Mouse (Mus musculus): ENCODE measurements around the gene Acmsd.

DNA sequence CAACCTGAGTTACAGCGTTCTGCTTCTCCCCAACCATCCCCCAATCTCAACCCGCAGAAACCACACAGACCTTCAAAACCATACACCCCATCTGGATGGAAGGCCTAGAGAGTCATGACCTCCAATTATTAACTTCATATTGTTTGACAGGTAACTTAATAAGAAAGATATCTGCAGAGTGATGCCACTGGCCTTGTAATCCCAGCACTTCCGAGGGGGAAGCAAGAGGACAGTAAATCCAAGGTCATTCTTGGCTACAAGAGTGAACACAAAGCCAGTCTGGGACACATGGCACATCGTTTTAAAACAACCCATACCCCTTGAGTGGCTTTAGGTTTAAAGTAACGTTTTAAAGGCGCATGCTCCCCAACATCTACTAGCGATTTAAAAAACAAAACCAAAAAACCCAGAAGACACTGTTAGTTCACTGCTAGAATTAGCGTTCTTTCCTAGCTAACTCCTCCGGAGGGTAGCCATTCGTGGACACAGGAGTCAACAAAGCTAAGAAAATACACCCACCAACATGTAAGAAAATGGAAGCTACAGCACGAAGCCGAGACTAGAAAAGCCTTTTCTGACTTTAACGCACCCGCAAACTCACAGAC lies 44.1 kb downstream of the Acmsd start:
- TF ChIP-seq CTCF (IDR thresholded peaks at IDR 0.05; ENCODE audit: control insufficient read depth, insufficient read depth, low read length) = no peak
- 0 out of 2 replicates have a peak, but pooled peaks have one; percentile 5 for TF ChIP-seq POLR2A (IDR thresholded peaks at IDR 0.05; ENCODE audit: borderline replicate concordance, control insufficient read depth, low read depth, low read length)
